Mouse (Mus musculus): ENCODE data around the gene Vmn1r224. TPM values are rescaled to one million over a fixed set of nuclear protein-coding genes. Genes with fewer than 3 reads are reported as not detected.

The Vmn1r224 gene
- not detected for total RNA-seq (2021)
- long read RNA-seq, experiment 1 = 0 reads
- long read RNA-seq, experiment 2 = 0 reads

- no peak within 1 kb of the TSS for H3K27ac ChIP-seq
- intact Hi-C loops (cut with DNase I) = no loop called here
- H3K4me3 ChIP-seq = no peak within 1 kb of the TSS
- TF ChIP-seq CTCF (IDR thresholded peaks at IDR 0.05) = no peak
- no peak for DNase-seq (ENCODE audit: extremely low spot score in 1 of 2, low spot score in 2 of 2)
These were observed at the start of gene Vmn1r224 for GRCm38 (mm10) chr17:20413846-20414245. TSS of gene Vmn1r224 (plus strand) at chr17:20414146.

GRCm38 (mm10) chr17:20399105-20399504, 14.8 kb upstream of the Vmn1r224 start:
- intact Hi-C loops (cut with DNase I) = no loop called here
- H3K4me3 ChIP-seq = no peak overlapping the region
- no peak overlapping the region for H3K27ac ChIP-seq
- no peak for DNase-seq (ENCODE audit: extremely low spot score in 1 of 2, low spot score in 2 of 2)
- no peak for TF ChIP-seq CTCF (IDR thresholded peaks at IDR 0.05)

- H3K4me3 ChIP-seq = no peak overlapping the region
- no peak for TF ChIP-seq CTCF (IDR thresholded peaks at IDR 0.05)
- no peak for DNase-seq (ENCODE audit: extremely low spot score in 1 of 2, low spot score in 2 of 2)
- intact Hi-C loops (cut with DNase I) = no loop called here
- no peak overlapping the region for H3K27ac ChIP-seq
These were observed 25.3 kb downstream of the Vmn1r224 start for GRCm38 (mm10) chr17:20439263-20439662.

GRCm38 (mm10) chr17:20473311-20473710, 59.4 kb downstream of the Vmn1r224 start:
- intact Hi-C loops (cut with DNase I) = no loop called here
- Histone ChIP-seq H3K4me3 (no peak overlapping the region), H3K27ac (no peak overlapping the region)
- no peak for DNase-seq (ENCODE audit: extremely low spot score in 1 of 2, low spot score in 2 of 2)
- TF ChIP-seq CTCF (IDR thresholded peaks at IDR 0.05) = no peak

Other genes with a start within 250 kb of the Vmn1r224 start
- gene Fpr-rs6, start 231.0 kb upstream of the Vmn1r224 start, total RNA-seq (2021) = not detected
- not detected for gene Vmn2r105, start 179.1 kb upstream of the Vmn1r224 start, total RNA-seq (2021)
- not detected for gene Vmn2r106, start 128.6 kb upstream of the Vmn1r224 start, total RNA-seq (2021)
- gene Vmn2r107, start 68.9 kb upstream of the Vmn1r224 start, total RNA-seq (2021) = not detected
- gene Vmn2r108, start 67.2 kb downstream of the Vmn1r224 start, total RNA-seq (2021) = not detected
- not detected for gene Vmn1r225, start 84.0 kb downstream of the Vmn1r224 start, total RNA-seq (2021)
- not detected for gene Vmn2r109, start 150.6 kb downstream of the Vmn1r224 start, total RNA-seq (2021)
- gene Vmn2r110, start 182.3 kb downstream of the Vmn1r224 start, total RNA-seq (2021) = not detected
- gene Fpr-rs3, start 210.7 kb downstream of the Vmn1r224 start, total RNA-seq (2021) = not detected

Measured in left cerebral cortex, adult 2 months (tissue).